Mouse (Mus musculus): ENCODE measurements around the gene Pnpla1. TPM values are rescaled to one million over a fixed set of nuclear protein-coding genes. Genes with fewer than 3 reads are reported as not detected.

The Pnpla1 gene
- total and polyA plus RNA-seq, 3 experiments, result not detected

DNA sequence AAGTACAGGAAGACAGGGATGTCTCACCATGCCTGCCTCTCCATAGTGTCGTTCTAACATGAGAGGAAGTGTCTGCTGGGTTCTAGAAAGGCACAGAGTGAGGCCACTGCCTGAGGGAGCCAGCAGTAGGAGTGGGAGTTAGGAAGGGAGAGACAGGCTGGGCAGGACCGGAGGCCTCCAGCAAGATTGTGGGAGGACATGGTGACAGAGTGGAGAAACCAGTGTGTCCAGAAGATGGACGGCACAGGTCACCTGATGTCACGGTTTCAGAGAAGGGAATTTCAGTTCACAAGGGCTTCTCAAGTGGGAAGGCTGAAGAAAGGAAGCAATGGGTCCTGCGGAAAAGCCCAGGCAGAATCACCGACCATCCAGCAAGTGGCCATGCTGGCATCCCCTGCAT is 6.3 kb downstream of the Pnpla1 start:
- Histone ChIP-seq H3K79me2 (replicated peaks; ENCODE audit: control insufficient read depth, extremely low read depth, insufficient read depth, poor library complexity, severe bottlenecking) (no peaks in the 10 kb centered on the region), H3K27ac (ENCODE audit: insufficient read depth, low read depth) (no peak overlapping the region), H3K9ac (ENCODE audit: insufficient read depth, low read depth) (no peak overlapping the region), H3K4me2 (ENCODE audit: insufficient read depth, low read depth, poor library complexity, severe bottlenecking) (no peak overlapping the region), H3K36me3 (replicated peaks in 1 of 2; ENCODE audit: control insufficient read depth in 1 of 2, insufficient read depth in 1 of 2, low read length in 1 of 2) (no peaks in the 10 kb centered on the region), H3K27me3 (replicated peaks) (no peaks in the 10 kb centered on the region), H3K4me3 (replicated peaks in 1 of 3; ENCODE audit: low read depth in 2 of 3, low read length in 2 of 3, poor library complexity in 1 of 3) (no peak overlapping the region), H3K9me3 (replicated peaks; ENCODE audit: low read length) (no peaks in the 10 kb centered on the region), H3K4me1 (ENCODE audit: control insufficient read depth in 1 of 2, insufficient read depth in 2 of 2) (peaks cover 3 to 4% of the 10 kb centered on the region in 2 experiments; a peak in 3 of 4 replicates)
- dilution Hi-C loops (cut with MboI; ENCODE audit: extremely low pct_ligation_motif_present, extremely low pct_unique_long_range_greater_than_20kb, low sequenced_read_pairs) (no loop called here), in situ Hi-C loops (cut with MboI; ENCODE audit: low pct_ligation_motif_present, low pct_unique_long_range_greater_than_20kb, low sequenced_read_pairs) (no loop called here)
- no peak for DNase-seq (ENCODE audit: extremely low read depth)
- TF ChIP-seq CTCF (conservative IDR thresholded peaks at IDR 0.05 in 1 of 2, IDR thresholded peaks at IDR 0.05 in 1 of 2; ENCODE audit: low read depth in 2 of 2, low read length in 2 of 2), result no peak
- no peak for TF ChIP-seq SMC3 (IDR thresholded peaks at IDR 0.05; ENCODE audit: low read depth, low read length)
- no peak for TF ChIP-seq MYC (IDR thresholded peaks at IDR 0.05; ENCODE audit: low read depth, low read length)
- no peak for TF ChIP-seq ZMIZ1 (IDR thresholded peaks at IDR 0.05; ENCODE audit: low read depth, low read length)
- no peak for TF ChIP-seq CHD1 (IDR thresholded peaks at IDR 0.05; ENCODE audit: low read depth, low read length)
- no peak for TF ChIP-seq GABPA (IDR thresholded peaks at IDR 0.05; ENCODE audit: insufficient replicate concordance, low read depth, low read length)
- TF ChIP-seq RAD21 (IDR thresholded peaks at IDR 0.05; ENCODE audit: low read depth, low read length), result no peak
- no peak for TF ChIP-seq KAT2A (IDR thresholded peaks at IDR 0.05; ENCODE audit: insufficient replicate concordance, low read length)
- no peak for TF ChIP-seq JUND (conservative IDR thresholded peaks at IDR 0.05; ENCODE audit: low read depth, low read length)
- no peak for TF ChIP-seq JUN (IDR thresholded peaks at IDR 0.05; ENCODE audit: insufficient read depth, low read depth, low read length)
- TF ChIP-seq MAZ (IDR thresholded peaks at IDR 0.05; ENCODE audit: low read depth, low read length), result no peak
- no peak for TF ChIP-seq ZC3H11A (IDR thresholded peaks at IDR 0.05; ENCODE audit: low read depth, low read length)
- TF ChIP-seq ETS1 (conservative IDR thresholded peaks at IDR 0.05; ENCODE audit: low read depth, low read length), result no peak
- no peak for TF ChIP-seq ZKSCAN1 (IDR thresholded peaks at IDR 0.05; ENCODE audit: borderline replicate concordance, low read depth, low read length)

- H3K4me1 ChIP-seq (ENCODE audit: control insufficient read depth in 1 of 2, insufficient read depth in 2 of 2), result peaks cover 3 to 4% of the 10 kb centered on the region in 2 experiments; a peak in 2 of 4 replicates
- H3K9ac ChIP-seq (ENCODE audit: insufficient read depth, low read depth), result no peak overlapping the region
- no peak overlapping the region for H3K4me2 ChIP-seq (ENCODE audit: insufficient read depth, low read depth, poor library complexity, severe bottlenecking)
- H3K27ac ChIP-seq (ENCODE audit: insufficient read depth, low read depth), result no peak overlapping the region
- H3K27me3 ChIP-seq (replicated peaks), result peaks cover 4% of the 10 kb centered on the region
- DNase-seq (ENCODE audit: extremely low read depth), result no peak
- TF ChIP-seq UBTF (IDR thresholded peaks at IDR 0.05; ENCODE audit: low read depth, low read length), result no peak
- TF ChIP-seq SMC3 (IDR thresholded peaks at IDR 0.05; ENCODE audit: low read depth, low read length), result no peak
- TF ChIP-seq EP300 (IDR thresholded peaks at IDR 0.05; ENCODE audit: low read length), result no peak
- TF ChIP-seq RCOR1 (conservative IDR thresholded peaks at IDR 0.05; ENCODE audit: low read depth, low read length), result no peak
- TF ChIP-seq JUND (conservative IDR thresholded peaks at IDR 0.05; ENCODE audit: low read depth, low read length), result no peak
- TF ChIP-seq CHD1 (IDR thresholded peaks at IDR 0.05; ENCODE audit: low read depth, low read length), result no peak
- no peak for TF ChIP-seq MAZ (IDR thresholded peaks at IDR 0.05; ENCODE audit: low read depth, low read length)
- TF ChIP-seq POLR2A (IDR thresholded peaks at IDR 0.05; ENCODE audit: low read depth, low read length), result no peak
- TF ChIP-seq IRF4 (IDR thresholded peaks at IDR 0.05; ENCODE audit: low read depth, low read length), result no peak
- TF ChIP-seq NRF1 (IDR thresholded peaks at IDR 0.05; ENCODE audit: low read depth, low read length), result no peak
- no peak for TF ChIP-seq CHD2 (IDR thresholded peaks at IDR 0.05; ENCODE audit: low read length)
- TF ChIP-seq MAFK (IDR thresholded peaks at IDR 0.05; ENCODE audit: insufficient replicate concordance, low read length), result no peak
- no peak for TF ChIP-seq TCF12 (IDR thresholded peaks at IDR 0.05; ENCODE audit: low read depth, low read length)
- peaks cover 4% of the 10 kb centered on the region for H3K9me3 ChIP-seq (replicated peaks; ENCODE audit: low read length)
- H3K36me3 ChIP-seq (replicated peaks in 1 of 2; ENCODE audit: control insufficient read depth in 1 of 2, insufficient read depth in 1 of 2, low read length in 1 of 2), result no peaks in the 10 kb centered on the region
- dilution Hi-C loops (cut with MboI; ENCODE audit: extremely low pct_ligation_motif_present, extremely low pct_unique_long_range_greater_than_20kb, low sequenced_read_pairs) (no loop called here), in situ Hi-C loops (cut with MboI; ENCODE audit: low pct_ligation_motif_present, low pct_unique_long_range_greater_than_20kb, low sequenced_read_pairs) (no loop called here)
- H3K4me3 ChIP-seq (replicated peaks in 1 of 3; ENCODE audit: low read depth in 2 of 3, low read length in 2 of 3, poor library complexity in 1 of 3), result no peak overlapping the region
- no peaks in the 10 kb centered on the region for H3K79me2 ChIP-seq (replicated peaks; ENCODE audit: control insufficient read depth, extremely low read depth, insufficient read depth, poor library complexity, severe bottlenecking)
These were observed 8.7 kb downstream of the Pnpla1 start for GRCm38 (mm10) chr17:28866921-28867320.

All from CH12.LX (cell line).